Mouse (Mus musculus) left cerebral cortex, adult 2 months (tissue): ENCODE data around the gene Maf. TPM values are rescaled to one million over a fixed set of nuclear protein-coding genes. Genes with fewer than 3 reads are reported as not detected.
A peak's percentile ranks its signal among the peaks of the same experiment; 100 is the strongest.

Experiments
- DNase-seq, 2 experiments: peaks; one replicate each; pipeline ENCODE4 v3.0.0; 2021 to 2022; ENCODE audit warnings: low spot score in 2 of 2, mixed read lengths in 1 of 2; ENCODE audit errors: extremely low spot score in 1 of 2
- H3K27ac ChIP-seq: fragments of 200-600 bp; 2 replicates; pipeline ENCODE4 v1.8.1; 2022
- H3K4me3 ChIP-seq: fragments of 200-600 bp; 2 replicates; pipeline ENCODE4 v1.8.1; 2022
- CTCF ChIP-seq: fragments of 200-600 bp; IDR thresholded peaks from 2 replicates; pipeline ENCODE4 v1.8.1; 2022; ENCODE audit warnings: antibody characterized with exemption, mild to moderate bottlenecking, moderate library complexity
- intact Hi-C: fragments of 180-260 bp; cut with DNase I; formaldehyde crosslinking; loops from one replicate; pipeline ENCODE4 v1.15.1; 2025
- total RNA-seq, 2 experiments: library from RNA; stranded (reverse); gene quantifications; 2 replicates each; pipeline ENCODE4 v1.2.3; 2021

The Maf gene
- total RNA-seq, 2 experiments from 2014 or later = 26.7 to 27.9 TPM

DNA sequence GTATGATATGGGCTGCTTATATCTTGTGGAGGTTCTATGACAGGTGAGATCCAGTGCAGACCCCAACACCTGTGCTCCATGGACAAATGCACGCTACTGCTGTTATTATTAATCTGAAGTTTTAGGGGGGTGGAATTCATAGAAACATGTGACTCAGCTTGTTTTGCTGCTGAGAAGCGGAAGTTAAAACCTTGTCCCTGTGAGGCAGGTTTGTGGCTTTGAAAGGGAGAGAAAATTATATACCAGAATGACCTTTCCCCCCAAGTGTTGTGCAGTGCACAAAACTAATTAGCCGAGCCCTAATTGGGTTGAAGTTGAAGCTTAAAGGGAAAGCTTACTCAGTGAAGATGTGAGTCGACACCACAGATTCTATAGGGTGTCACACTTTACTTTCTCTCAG, 18.6 kb upstream of the Maf start:
- no peak overlapping the region for H3K27ac ChIP-seq
- no peak for TF ChIP-seq CTCF
- no peak for DNase-seq
- intact Hi-C loops = no loop called here
- H3K4me3 ChIP-seq = no peak overlapping the region

DNA sequence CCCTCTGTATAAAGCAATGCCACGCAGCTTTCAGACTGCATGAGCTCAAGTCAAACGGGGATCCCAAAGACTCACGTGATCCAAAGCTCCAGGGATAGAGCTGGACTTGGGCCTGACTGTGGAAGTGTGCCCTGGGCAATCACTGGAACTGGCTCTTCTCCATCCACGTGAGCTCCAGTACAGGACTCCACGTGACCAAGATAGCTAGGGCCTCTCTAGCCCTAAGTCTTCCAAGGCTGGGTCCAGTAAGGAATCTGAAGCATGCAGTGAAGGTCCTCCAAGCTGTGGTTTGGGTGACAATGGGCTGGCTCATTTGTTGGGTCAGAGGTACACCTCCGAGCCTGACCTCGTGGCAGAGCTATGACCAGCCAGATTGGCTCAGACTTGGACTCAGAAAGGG, 11.5 kb upstream of the Maf start:
- no peak for TF ChIP-seq CTCF
- intact Hi-C loops = no loop called here
- DNase-seq = no peak
- no peak overlapping the region for H3K27ac ChIP-seq
- H3K4me3 ChIP-seq = no peak overlapping the region

DNA sequence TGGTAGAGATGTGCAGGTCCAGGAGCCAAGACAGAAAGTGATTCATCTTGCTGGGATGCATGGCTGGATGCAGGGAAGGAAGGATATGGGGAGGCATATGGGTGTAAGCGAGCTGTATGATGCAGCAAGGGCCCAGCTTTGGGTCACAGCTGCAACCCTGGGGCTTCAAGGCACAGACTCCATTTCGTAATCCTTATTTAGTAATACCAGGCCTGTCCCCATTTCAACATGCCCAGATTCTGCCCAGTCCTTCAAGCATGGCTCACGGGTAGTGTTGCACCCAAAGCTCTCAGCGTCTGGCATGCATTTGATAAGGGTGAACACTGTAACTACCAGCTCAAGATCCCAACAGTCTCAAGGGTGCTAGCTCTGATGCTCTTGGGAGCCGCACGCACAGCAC, 11.0 kb upstream of the Maf start:
- no peak for DNase-seq
- no peak overlapping the region for H3K4me3 ChIP-seq
- intact Hi-C loops = no loop called here
- no peak for TF ChIP-seq CTCF
- H3K27ac ChIP-seq = no peak overlapping the region

DNA sequence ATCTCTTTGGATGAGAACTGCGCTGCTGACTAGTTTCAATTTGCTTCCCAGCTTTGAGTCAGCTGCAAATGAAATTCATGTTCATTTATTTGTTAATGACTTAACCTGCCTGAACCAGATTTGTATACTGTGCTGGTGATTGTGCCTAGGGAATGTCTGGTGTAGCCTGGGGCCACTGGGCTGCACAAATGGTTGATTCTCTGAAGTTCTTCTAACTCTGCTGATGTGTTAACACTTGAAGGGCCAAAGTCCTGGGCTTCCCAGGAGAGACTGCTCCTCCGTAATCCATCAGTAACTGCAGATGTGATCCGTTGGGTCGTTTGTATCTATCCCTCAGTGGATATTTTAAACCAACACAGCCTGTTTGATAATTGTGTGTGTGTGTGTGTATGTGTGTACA, 7.7 kb upstream of the Maf start:
- DNase-seq = no peak
- intact Hi-C loops = no loop called here
- no peak for TF ChIP-seq CTCF
- Histone ChIP-seq H3K27ac (no peak overlapping the region), H3K4me3 (no peak overlapping the region)

DNA sequence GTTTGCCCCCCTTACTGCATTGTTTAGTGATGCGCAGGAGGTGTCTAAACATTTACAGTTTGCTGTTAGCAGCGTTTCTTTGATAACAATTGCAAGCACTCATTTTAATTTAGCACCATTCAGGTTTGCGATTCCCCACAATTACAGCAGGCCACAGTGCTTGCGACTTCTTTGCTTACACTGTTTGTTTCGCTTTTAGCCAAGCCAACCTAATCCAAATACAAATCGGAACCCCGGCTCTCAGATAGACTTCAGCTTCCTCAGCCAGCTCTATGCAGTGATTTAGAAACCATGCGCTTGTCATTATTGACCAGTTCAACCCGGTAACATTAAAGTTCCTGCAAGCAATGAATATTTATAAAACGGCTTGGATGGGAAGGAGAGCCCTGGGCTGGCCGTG, 3.5 kb upstream of the Maf start:
- H3K4me3 ChIP-seq = no peak overlapping the region
- no peak for TF ChIP-seq CTCF
- no peak for DNase-seq
- H3K27ac ChIP-seq = no peak overlapping the region
- intact Hi-C loops = no loop called here

DNA sequence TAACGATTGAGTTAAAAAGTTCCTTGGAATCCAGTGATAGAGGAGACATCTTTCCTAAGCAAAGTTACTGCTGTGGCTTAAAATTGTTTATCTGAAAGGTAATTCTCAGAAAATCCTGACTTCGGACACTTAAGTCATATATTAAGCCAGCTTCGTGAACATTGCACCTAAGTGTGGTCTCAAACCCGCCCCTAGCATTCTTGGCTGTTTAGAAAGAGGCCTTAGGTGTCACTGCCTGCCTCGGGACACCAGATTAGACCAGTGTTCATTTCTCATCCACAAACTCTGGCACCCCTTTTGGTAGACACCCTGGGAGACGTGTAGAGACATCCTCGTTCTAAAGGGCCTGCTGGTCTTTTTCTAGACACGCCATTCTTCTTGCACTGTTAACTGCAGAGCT, 2.3 kb upstream of the Maf start:
- no peak overlapping the region for H3K27ac ChIP-seq
- H3K4me3 ChIP-seq = no peak overlapping the region
- intact Hi-C loops = loop anchor here (1.0 to 10.0 kb wide), 9 partner anchors 308 to 1258 kb away; no protein-coding TSS in a partner anchor
- no peak for TF ChIP-seq CTCF
- DNase-seq = no peak

DNA sequence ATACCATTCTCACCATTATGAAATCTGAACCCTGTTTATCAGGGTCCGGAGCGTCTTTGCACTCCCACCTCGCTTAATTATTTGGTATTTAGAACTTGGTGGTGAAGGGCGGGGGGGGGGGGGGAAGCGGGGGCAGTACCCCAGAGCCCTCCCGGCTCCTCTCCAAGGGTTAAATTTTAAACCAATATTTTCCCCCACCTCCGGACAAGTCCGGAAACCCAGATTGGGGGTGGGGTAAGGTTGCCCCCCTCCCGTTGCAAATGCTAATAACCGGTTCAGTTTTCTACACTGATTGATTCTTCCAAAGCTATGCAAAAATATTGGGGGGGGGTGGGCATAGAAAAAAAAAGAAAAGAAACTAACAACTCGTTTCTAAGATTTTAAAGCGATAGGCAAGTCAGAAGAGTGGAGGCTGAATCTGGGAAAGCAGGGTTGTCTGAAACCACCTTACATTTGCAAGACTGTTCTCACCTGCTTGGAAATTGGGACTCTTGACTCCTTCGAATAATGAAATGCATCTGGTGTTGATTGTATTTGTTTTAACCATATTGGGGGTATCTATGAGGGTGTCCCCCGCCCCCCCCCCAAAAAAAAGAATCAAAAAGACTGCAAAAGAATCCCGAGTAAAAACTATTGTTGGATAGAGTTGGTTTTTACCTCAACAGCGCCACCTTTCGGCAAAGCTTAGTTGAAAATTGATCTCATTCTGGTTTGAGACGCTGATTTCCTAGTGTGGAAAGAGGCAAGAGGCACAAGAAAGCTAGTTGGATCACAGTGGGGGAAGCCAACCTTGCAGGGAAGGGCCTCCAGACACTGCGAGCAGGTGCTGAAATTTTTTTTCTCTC, 1.6 kb upstream of the Maf start:
- DNase-seq = peak; percentile 74 to 85
- intact Hi-C loops = loop anchor here (1.0 to 10.0 kb wide), 9 partner anchors 307 to 1257 kb away; no protein-coding TSS in a partner anchor
- Histone ChIP-seq H3K4me3 (peak overlapping the region; percentile 25), H3K27ac (no peak overlapping the region)
- peak; percentile 73 for TF ChIP-seq CTCF

DNA sequence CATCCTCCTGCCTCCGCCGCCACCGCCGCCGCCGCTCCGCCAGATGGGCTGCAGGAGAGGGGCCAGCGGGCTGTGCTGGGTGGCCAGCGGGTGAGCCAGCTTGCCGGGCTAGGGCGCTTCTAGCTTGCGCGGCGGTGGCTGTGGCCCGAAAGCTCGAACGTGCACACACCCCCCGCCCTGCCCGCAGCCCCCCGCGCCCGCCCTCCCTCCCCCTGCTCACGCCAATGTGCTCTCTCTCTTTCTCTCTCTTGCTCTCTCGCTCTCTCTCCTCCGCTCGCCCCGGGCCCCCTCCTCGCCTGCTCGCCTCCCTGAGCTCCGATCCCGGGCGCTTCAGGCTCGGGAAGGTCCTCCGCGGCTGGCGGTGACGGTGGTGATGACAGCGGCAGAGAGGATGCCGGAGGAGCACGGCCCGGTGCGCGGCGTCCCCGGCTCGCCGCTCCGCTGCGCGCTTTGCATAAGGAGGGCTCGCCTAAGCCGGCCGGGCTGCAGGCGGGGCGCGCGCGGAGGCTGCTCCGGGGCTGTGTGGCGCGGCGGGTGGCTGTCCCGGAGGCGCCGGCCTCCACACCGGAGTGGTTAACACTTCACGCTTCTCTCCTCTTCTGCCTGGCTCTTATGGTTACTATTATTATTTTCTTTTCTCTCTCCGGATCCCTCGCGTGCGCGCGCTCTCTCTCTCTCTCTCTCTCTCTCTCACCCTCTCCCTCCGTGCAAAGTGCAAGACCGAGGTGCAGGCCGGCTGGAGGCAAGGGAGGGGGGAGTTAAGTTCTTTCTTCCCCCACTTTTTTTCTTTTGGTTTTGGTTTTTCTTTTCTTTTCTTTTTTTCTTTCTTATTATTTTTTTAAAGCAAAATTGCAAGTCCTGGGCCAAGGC, 498 bp downstream of the Maf start:
- H3K4me3 ChIP-seq = peak overlapping the region; percentile 70
- DNase-seq = peak; percentile 60 to 68
- intact Hi-C loops = loop anchor here (2.0 to 10.0 kb wide), 8 partner anchors 305 to 1255 kb away; no protein-coding TSS in a partner anchor
- H3K27ac ChIP-seq = peak overlapping the region; percentile 71
- no peak; the same call in 1 of the 2 replicates for TF ChIP-seq CTCF

DNA sequence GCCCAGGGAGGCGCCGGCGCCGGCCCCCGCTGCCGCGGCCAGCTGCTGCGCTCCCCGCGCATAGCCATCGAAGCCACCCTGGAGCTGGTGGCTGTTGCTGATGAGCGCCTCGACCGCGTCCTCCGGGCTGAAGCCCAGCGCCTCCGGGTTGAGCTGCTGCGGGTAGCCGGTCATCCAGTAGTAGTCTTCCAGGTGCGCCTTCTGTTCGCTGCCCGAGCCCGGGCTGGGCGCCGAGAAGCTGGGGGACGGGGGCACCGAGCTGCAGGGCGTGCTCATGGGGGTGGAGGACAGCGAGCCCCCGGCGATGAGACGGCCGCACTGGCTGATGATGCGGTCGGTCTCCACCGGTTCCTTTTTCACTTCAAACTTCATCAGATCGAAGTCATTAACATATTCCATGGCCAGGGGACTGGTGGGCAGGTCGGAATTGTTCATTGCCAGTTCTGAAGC, 1.2 kb downstream of the Maf start:
- peak overlapping the region; percentile 70 for H3K4me3 ChIP-seq
- no peak for TF ChIP-seq CTCF
- peak; percentile 39 to 59 for DNase-seq
- H3K27ac ChIP-seq = peak overlapping the region; percentile 71
- intact Hi-C loops = loop anchor here (2.0 to 10.0 kb wide), 8 partner anchors 304 to 1254 kb away; no protein-coding TSS in a partner anchor

DNA sequence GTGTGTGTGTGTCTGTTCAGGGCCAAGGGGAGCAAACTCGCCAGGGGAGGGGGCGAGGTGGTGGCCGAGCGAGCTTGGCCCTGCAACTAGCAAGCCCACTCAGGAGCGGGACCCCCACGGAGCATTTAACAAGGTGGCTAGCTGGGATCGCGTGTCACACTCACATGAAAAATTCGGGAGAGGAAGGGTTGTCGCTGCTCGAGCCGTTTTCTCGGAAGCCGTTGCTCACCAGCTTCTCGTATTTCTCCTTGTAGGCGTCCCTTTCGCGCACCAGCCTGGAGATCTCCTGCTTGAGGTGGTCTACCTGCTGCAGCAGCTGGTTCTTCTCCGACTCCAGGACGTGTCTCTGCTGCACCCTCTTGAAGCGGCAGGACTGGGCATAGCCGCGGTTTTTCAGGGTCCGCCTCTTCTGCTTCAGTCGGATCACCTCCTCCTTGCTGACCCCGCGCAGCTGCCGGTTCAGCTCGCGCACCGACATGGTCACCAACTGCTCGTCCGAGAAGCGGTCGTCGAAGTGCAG, 1.9 kb downstream of the Maf start:
- TF ChIP-seq CTCF = peak; percentile 18; the same call in 1 of the 2 replicates
- Histone ChIP-seq H3K4me3 (peak overlapping the region; percentile 54), H3K27ac (peak overlapping the region; percentile 48)
- peak; percentile 26 to 39 for DNase-seq
- intact Hi-C loops = loop anchor here (2.0 to 10.0 kb wide), 8 partner anchors 303 to 1253 kb away; no protein-coding TSS in a partner anchor

DNA sequence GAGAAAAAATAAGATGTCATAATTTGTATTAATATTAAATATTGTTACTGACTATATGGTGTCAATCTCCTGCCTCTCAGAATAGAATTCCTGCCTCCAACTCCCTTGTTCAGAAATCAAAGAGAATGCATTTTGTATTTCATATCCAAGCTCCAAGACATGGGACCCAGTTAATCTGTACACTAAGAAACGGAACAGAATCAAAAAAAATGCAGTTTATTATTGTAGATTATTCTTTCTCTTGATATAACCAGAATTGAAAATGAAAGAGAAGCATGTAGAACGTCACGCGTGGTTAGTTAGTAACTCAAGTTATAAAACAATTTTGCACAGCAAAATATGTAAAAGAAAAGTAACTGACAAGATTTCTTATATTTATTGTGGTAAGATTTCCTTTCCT, 4.5 kb downstream of the Maf start:
- no peak for TF ChIP-seq CTCF
- no peak for DNase-seq
- intact Hi-C loops = loop anchor here (10.0 kb wide), 2 partner anchors 442 to 768 kb away; no protein-coding TSS in a partner anchor
- Histone ChIP-seq H3K27ac (peak overlapping the region; percentile 2; the same call in 1 of the 2 replicates), H3K4me3 (peak overlapping the region; percentile 35; the same call in 1 of the 2 replicates)
